In the genomic region with DNA sequence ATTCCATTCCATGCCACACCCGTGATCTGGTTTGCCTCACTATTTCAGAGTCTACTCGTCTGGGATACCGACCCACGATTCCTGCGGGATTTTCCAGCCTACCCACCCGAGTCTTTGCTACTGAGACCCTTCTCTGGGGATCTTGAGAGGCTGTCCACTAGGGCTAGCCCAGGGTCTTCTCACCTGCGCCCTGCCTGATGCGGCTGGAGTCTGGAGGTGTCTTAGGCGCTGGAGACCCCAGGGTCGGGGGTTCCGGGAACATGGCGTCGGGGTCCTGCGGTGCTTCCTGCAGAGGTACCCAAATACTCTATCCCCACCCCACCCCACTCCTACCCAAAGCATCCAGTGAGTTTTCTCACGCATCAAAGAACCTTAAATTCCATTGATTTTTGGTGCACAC, we compare ENCODE assay signal across 9 mouse cellular contexts. TPM values are rescaled to one million over a fixed set of nuclear protein-coding genes. Genes with fewer than 3 reads are reported as not detected.
A peak's percentile ranks its signal among the peaks of the same experiment; 100 is the strongest.
DNase-seq lines count a peak whose midpoint lies in the region; ATAC-seq and TF ChIP-seq lines count a peak whose summit lies in the region.
"Had no signal": no experiment of that assay in that cellular context is flagged by ENCODE, and none has a peak within 500 bp of the region (broad histone marks: within the 10 kb centered on the region; RNA-seq: fewer than 3 reads in every experiment).

No protein-coding gene starts in this region.

- 72% methylated on average over 15 of the region's 15 CpGs for WGBS in embryonic facial prominence, embryonic 13.5 days
- WGBS in forebrain, postnatal 0 days: 69% methylated on average over 15 of the region's 15 CpGs
- 67% methylated on average over 15 of the region's 15 CpGs for WGBS in midbrain, embryonic 13.5 days

- peak overlapping the region; percentile 72 for H3K4me3 ChIP-seq in layer of hippocampus, adult 2 months
- no peak overlapping the region for H3K4me3 ChIP-seq in embryonic facial prominence, embryonic 13.5 days
- peak overlapping the region; percentile 61 for H3K4me3 ChIP-seq in forebrain, postnatal 0 days (ENCODE audit: low read depth, low read length)
- H3K4me3 ChIP-seq in midbrain, embryonic 13.5 days (replicated peaks): peak overlapping the region; percentile 57
- H3K4me3 ChIP-seq: liver, embryonic 13.5 days had no signal

- H3K36me3 ChIP-seq in embryonic facial prominence, embryonic 13.5 days: no peaks in the 10 kb centered on the region
- H3K36me3 ChIP-seq in forebrain, postnatal 0 days (ENCODE audit: insufficient read depth): peaks cover 20% of the 10 kb centered on the region
- peaks cover 20% of the 10 kb centered on the region for H3K36me3 ChIP-seq in midbrain, embryonic 13.5 days
- H3K36me3 ChIP-seq: liver, embryonic 13.5 days had no signal

- no peak for ATAC-seq in embryonic facial prominence, embryonic 13.5 days (ENCODE audit: insufficient number of reproducible peaks, insufficient read depth, low FRiP score, low TSS enrichment, low read depth)
- ATAC-seq in forebrain, postnatal 0 days: no peak; the same call in 1 of the 2 replicates
- peak; percentile 53 for ATAC-seq in midbrain, embryonic 13.5 days
- ATAC-seq in megakaryocyte, adult 5-6 weeks (ENCODE audit: poor library complexity, severe bottlenecking): no peak

- H3K4me1 ChIP-seq in embryonic facial prominence, embryonic 13.5 days: peaks cover 15% of the 10 kb centered on the region
- H3K4me1 ChIP-seq in forebrain, postnatal 0 days (ENCODE audit: insufficient read depth): peaks cover 9% of the 10 kb centered on the region
- H3K4me1 ChIP-seq in midbrain, embryonic 13.5 days (replicated peaks): peaks cover 19% of the 10 kb centered on the region

- peak overlapping the region; percentile 98 for H3K27ac ChIP-seq in layer of hippocampus, adult 2 months
- H3K27ac ChIP-seq in embryonic facial prominence, embryonic 13.5 days: no peak overlapping the region
- peak overlapping the region; percentile 94 for H3K27ac ChIP-seq in forebrain, postnatal 0 days (ENCODE audit: low read depth, low read length)
- peak overlapping the region; percentile 92 for H3K27ac ChIP-seq in midbrain, embryonic 13.5 days
- H3K27ac ChIP-seq: liver, embryonic 13.5 days had no signal

- H3K27me3 ChIP-seq in embryonic facial prominence, embryonic 13.5 days: peaks cover 17% of the 10 kb centered on the region
- no peaks in the 10 kb centered on the region for H3K27me3 ChIP-seq in forebrain, postnatal 0 days (ENCODE audit: insufficient read depth, low read length)
- no peaks in the 10 kb centered on the region for H3K27me3 ChIP-seq in midbrain, embryonic 13.5 days

- no peak for DNase-seq in layer of hippocampus, adult 2 months (ENCODE audit: low spot score in 2 of 2)
- DNase-seq in layer of hippocampus, adult 9-10 months (ENCODE audit: low spot score): no peak
- DNase-seq in forebrain, postnatal 0 days: peak; percentile 17
- DNase-seq in ovary, postnatal 14 days (ENCODE audit: low spot score): no peak
- no peak for DNase-seq in thymus, postnatal 14 days
- DNase-seq: liver, embryonic 13.5 days had no signal

- H3K4me2 ChIP-seq in embryonic facial prominence, embryonic 13.5 days: peak overlapping the region; percentile 77
- peak overlapping the region; percentile 70 for H3K4me2 ChIP-seq in forebrain, postnatal 0 days (ENCODE audit: low read depth)
- peak overlapping the region; percentile 76 for H3K4me2 ChIP-seq in midbrain, embryonic 13.5 days (replicated peaks)

- H3K9me3 ChIP-seq in embryonic facial prominence, embryonic 13.5 days: no peaks in the 10 kb centered on the region
- H3K9me3 ChIP-seq in forebrain, postnatal 0 days (ENCODE audit: low read length): no peaks in the 10 kb centered on the region
- H3K9me3 ChIP-seq in midbrain, embryonic 13.5 days: no peaks in the 10 kb centered on the region
- H3K9me3 ChIP-seq: liver, embryonic 13.5 days had no signal

- no peak for TF ChIP-seq CTCF in layer of hippocampus, adult 2 months (conservative IDR thresholded peaks at IDR 0.05)
- TF ChIP-seq CTCF in forebrain, postnatal 0 days (IDR thresholded peaks at IDR 0.05; ENCODE audit: low read depth): no peak

- no peak overlapping the region; the same call in 1 of the 2 replicates for H3K9ac ChIP-seq in embryonic facial prominence, embryonic 13.5 days
- H3K9ac ChIP-seq in forebrain, postnatal 0 days: peak overlapping the region; percentile 84
- H3K9ac ChIP-seq in midbrain, embryonic 13.5 days (replicated peaks): peak overlapping the region; percentile 65
- H3K9ac ChIP-seq: liver, embryonic 13.5 days had no signal

RNA-seq across cellular contexts. Expression of gene Syt5, which starts 1.3 kb away (rescaled TPM):
- total RNA-seq in layer of hippocampus, adult 2 months (2021): 100 to 1,000 TPM; 199 to 217 TPM
- polyA plus RNA-seq in embryonic facial prominence, embryonic 13.5 days (2015; fragmentation: Nextera tagmentation; extraction: Ambion mirVana): 8.3 and 9.1 TPM in 2 replicates
- 170 and 231 TPM in 2 replicates for total RNA-seq in forebrain, postnatal 0 days (2014; rRNA removed)
- 301 and 305 TPM in 2 replicates for polyA plus RNA-seq in forebrain, postnatal 0 days (2015; fragmentation: Nextera tagmentation; extraction: Ambion mirVana)
- polyA plus RNA-seq in midbrain, embryonic 13.5 days (2015; fragmentation: Nextera tagmentation; extraction: Ambion mirVana): 92.2 and 97.8 TPM in 2 replicates
- not detected in 2 replicates for total RNA-seq in megakaryocyte, adult 5-6 weeks (2015)
- not detected in 2 replicates for total RNA-seq in megakaryocyte, adult 5-6 weeks (2017)

RNA-seq across cellular contexts. Expression of gene Dnaaf3, which starts 13.8 kb away (rescaled TPM):
- under 1 TPM; 0.47 to 0.64 TPM for total RNA-seq in layer of hippocampus, adult 2 months (2021)
- 1.4 and 2.4 TPM in 2 replicates for polyA plus RNA-seq in embryonic facial prominence, embryonic 13.5 days (2015; fragmentation: Nextera tagmentation; extraction: Ambion mirVana)
- total RNA-seq in forebrain, postnatal 0 days (2014; rRNA removed): 0.62 and 2.2 TPM in 2 replicates
- polyA plus RNA-seq in forebrain, postnatal 0 days (2015; fragmentation: Nextera tagmentation; extraction: Ambion mirVana): 1.3 and 2.0 TPM in 2 replicates
- polyA plus RNA-seq in midbrain, embryonic 13.5 days (2015; fragmentation: Nextera tagmentation; extraction: Ambion mirVana): 1.5 and 2.3 TPM in 2 replicates
- 1.3 TPM in 2 replicates for total RNA-seq in megakaryocyte, adult 5-6 weeks (2015)
- 1.0 TPM in 2 replicates for total RNA-seq in megakaryocyte, adult 5-6 weeks (2017)

RNA-seq across cellular contexts. Expression of gene Tnni3, which starts 22.0 kb away (rescaled TPM):
- total RNA-seq in layer of hippocampus, adult 2 months (2021): under 1 TPM in 1 of 2 experiments, not detected in 1; 0.64 TPM
- polyA plus RNA-seq in embryonic facial prominence, embryonic 13.5 days (2015; fragmentation: Nextera tagmentation; extraction: Ambion mirVana): 4.7 and 11.8 TPM in 2 replicates
- 0.62 and 3.6 TPM in 2 replicates for total RNA-seq in forebrain, postnatal 0 days (2014; rRNA removed)
- 0.89 and 1.2 TPM in 2 replicates for polyA plus RNA-seq in forebrain, postnatal 0 days (2015; fragmentation: Nextera tagmentation; extraction: Ambion mirVana)
- 1.4 and 2.3 TPM in 2 replicates for polyA plus RNA-seq in midbrain, embryonic 13.5 days (2015; fragmentation: Nextera tagmentation; extraction: Ambion mirVana)
- 5.1 and 8.8 TPM in 2 replicates for total RNA-seq in megakaryocyte, adult 5-6 weeks (2015)
- 1.7 TPM in 1 of 2 replicates, not detected in the other for total RNA-seq in megakaryocyte, adult 5-6 weeks (2017)

RNA-seq across cellular contexts. Expression of gene Tnnt1, which starts 29.9 kb away (rescaled TPM):
- total RNA-seq in layer of hippocampus, adult 2 months (2021): 1 to 10 TPM; 1.7 to 4.0 TPM
- polyA plus RNA-seq in embryonic facial prominence, embryonic 13.5 days (2015; fragmentation: Nextera tagmentation; extraction: Ambion mirVana): 57.6 and 63.3 TPM in 2 replicates
- total RNA-seq in forebrain, postnatal 0 days (2014; rRNA removed): 0.77 and 2.9 TPM in 2 replicates
- polyA plus RNA-seq in forebrain, postnatal 0 days (2015; fragmentation: Nextera tagmentation; extraction: Ambion mirVana): 3.4 and 3.9 TPM in 2 replicates
- polyA plus RNA-seq in midbrain, embryonic 13.5 days (2015; fragmentation: Nextera tagmentation; extraction: Ambion mirVana): 5.4 and 6.3 TPM in 2 replicates
- total RNA-seq in megakaryocyte, adult 5-6 weeks (2015): 2.6 and 5.8 TPM in 2 replicates
- 8.6 and 13.4 TPM in 2 replicates for total RNA-seq in megakaryocyte, adult 5-6 weeks (2017)

RNA-seq across cellular contexts. Expression of gene Ppp1r12c, which starts 44.6 kb away (rescaled TPM):
- total RNA-seq in layer of hippocampus, adult 2 months (2021): 100 to 1,000 TPM; 157 to 161 TPM
- 45.9 and 48.2 TPM in 2 replicates for polyA plus RNA-seq in embryonic facial prominence, embryonic 13.5 days (2015; fragmentation: Nextera tagmentation; extraction: Ambion mirVana)
- total RNA-seq in forebrain, postnatal 0 days (2014; rRNA removed): 94.2 and 100 TPM in 2 replicates
- 27.8 and 35.1 TPM in 2 replicates for polyA plus RNA-seq in forebrain, postnatal 0 days (2015; fragmentation: Nextera tagmentation; extraction: Ambion mirVana)
- 34.9 and 51.9 TPM in 2 replicates for polyA plus RNA-seq in midbrain, embryonic 13.5 days (2015; fragmentation: Nextera tagmentation; extraction: Ambion mirVana)
- total RNA-seq in megakaryocyte, adult 5-6 weeks (2015): 106 and 134 TPM in 2 replicates
- 146 and 169 TPM in 2 replicates for total RNA-seq in megakaryocyte, adult 5-6 weeks (2017)

Comparison
In these comparisons a context has a peak if more than half of its experiments do, and no peak if none do; other contexts are left out.
1. RNA of gene Syt5, which starts 1.3 kb away (total RNA-seq): 199 to 217 TPM in layer of hippocampus, adult 2 months and 170 to 231 TPM in forebrain, postnatal 0 days; not detected in megakaryocyte, adult 5-6 weeks; every median in the first group is over 100 times any median in the second.
2. Peak in every context shown above with its lines, with median percentiles within 50 percentile points of each other: H3K4me2 ChIP-seq.